Mouse (Mus musculus): ENCODE data around the gene Gm45799. TPM values are rescaled to one million over a fixed set of nuclear protein-coding genes. Genes with fewer than 3 reads are reported as not detected.

Gm45799 gene
- 1 to 10 TPM in 1 of 2 experiments, under 1 TPM in 1; 0.78 to 2.0 TPM for total RNA-seq (2021)
- polyA plus RNA-seq (2012; rRNA removed) = 66.7 and 188 TPM in 2 replicates
- long read RNA-seq, partial matches to known transcripts = 0 of 5 reads
- long read RNA-seq, other reads (novel, unspliced or antisense) = 5 of 5 reads

DNA sequence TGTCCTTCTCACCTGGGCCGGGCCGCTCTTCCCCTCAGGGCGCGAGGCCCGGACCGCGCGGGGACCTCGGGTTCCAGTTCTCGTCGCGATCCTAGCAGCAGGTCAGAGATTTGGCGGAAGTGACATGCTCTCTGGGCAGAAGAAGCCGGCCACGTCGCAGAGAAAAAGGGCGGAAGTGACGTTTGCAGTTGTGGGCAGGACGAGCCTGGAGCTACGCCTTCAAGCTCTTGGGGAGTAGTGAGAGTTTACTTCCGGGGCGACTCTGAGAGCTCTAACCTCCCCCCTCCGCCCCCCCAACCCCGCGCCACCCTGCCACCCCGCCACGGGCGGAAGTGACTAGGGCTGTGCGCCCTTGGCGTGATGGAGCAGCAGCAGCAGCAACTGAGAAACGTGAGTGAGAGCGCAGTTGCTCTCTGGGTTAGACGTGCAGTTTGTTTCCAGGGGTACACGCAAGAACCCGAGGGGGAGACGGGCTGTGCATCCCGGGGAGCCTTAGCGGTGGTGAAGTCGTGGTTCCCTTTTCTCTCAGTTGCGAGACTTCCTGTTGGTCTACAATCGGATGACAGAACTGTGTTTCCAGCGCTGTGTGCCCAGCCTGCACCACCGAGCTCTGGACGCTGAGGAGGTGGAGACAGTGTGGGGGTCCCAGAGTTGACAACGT is at the start of gene Gm45799, which contains the start of gene Arfip2:
TSS of gene Gm45799 (plus strand) at position 320 of the 661 bp plus-strand sequence.
TSS of gene Arfip2 (minus strand) at position 184 of the 661 bp plus-strand sequence.
- H3K4me3 ChIP-seq = peak within 1 kb of the TSS; percentile 68
- under 1% methylated on average over 45 of the region's 45 CpGs for WGBS
- intact Hi-C loops (cut with DNase I) = loop anchor here (5.0 kb wide), 3 partner anchors 88 to 172 kb away; partner anchors contain the start of genes Mrpl17 and Smpd1
- TF ChIP-seq CTCF (IDR thresholded peaks at IDR 0.05) (no peak), POLR2A (IDR thresholded peaks at IDR 0.05; ENCODE audit: insufficient read depth, low read depth, low read length) (peak; percentile 91)
- peak; percentile 96 for DNase-seq
- H3K27me3 ChIP-seq (ENCODE audit: control insufficient read depth, insufficient read depth, low read length) = no peaks in the 10 kb centered on the region
- H3K27ac ChIP-seq = peak within 1 kb of the TSS; percentile 91
- H3K36me3 ChIP-seq (ENCODE audit: control insufficient read depth, insufficient read depth, low read length) = peaks cover 10% of the 10 kb centered on the region
- H3K9ac ChIP-seq (ENCODE audit: low read depth, low read length) = peak within 1 kb of the TSS; percentile 83
- H3K79me2 ChIP-seq (replicated peaks; ENCODE audit: control insufficient read depth, insufficient read depth, low read length) = no peaks in the 10 kb centered on the region
- H3K4me1 ChIP-seq (ENCODE audit: control insufficient read depth, insufficient read depth, low read length) = peaks cover 10% of the 10 kb centered on the region

DNA sequence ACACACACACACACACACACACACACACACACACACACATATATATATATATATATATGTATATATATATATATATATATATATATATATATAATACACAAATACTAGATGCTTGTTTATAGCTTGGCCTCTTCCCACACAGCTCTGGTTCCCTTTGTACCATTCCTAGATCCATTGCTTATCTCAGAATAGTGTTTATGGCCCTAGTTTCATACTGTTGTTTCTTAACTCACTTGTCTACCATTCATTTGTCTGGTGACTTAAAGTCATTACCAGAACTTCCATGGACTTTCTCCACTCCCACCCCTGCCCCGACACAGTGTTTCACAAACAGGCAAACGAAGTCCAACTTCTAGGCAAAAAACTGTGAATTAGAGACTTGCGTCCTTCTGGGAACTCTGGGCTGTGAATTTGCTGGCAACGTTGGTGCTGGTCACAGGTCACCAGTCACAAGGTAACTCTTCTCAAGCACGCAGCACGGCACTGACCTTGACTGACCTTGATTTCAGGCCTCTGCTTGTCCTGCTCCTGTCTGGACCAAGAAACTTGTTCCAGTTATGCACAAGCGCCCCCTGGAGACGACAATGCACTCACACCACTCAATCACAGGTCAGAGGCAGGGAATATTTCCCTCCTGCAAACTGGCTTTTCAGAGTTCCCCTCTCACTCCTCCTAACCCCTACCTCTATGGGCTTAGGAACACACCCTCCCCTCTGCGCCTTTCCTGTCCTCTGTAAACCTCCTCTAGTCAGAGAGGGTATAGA is 37.3 kb upstream of the Gm45799 start:
- intact Hi-C loops (cut with DNase I) = loop anchor here (1.0 to 10.0 kb wide), 3 partner anchors 48 to 188 kb away; partner anchors contain the start of gene Smpd1
- Histone ChIP-seq H3K4me3 (no peak overlapping the region), H3K4me1 (ENCODE audit: control insufficient read depth, insufficient read depth, low read length) (peaks cover 1% of the 10 kb centered on the region; the same call in 1 of the 2 replicates), H3K27ac (no peak overlapping the region), H3K9ac (ENCODE audit: low read depth, low read length) (no peak overlapping the region), H3K36me3 (ENCODE audit: control insufficient read depth, insufficient read depth, low read length) (no peaks in the 10 kb centered on the region), H3K79me2 (replicated peaks; ENCODE audit: control insufficient read depth, insufficient read depth, low read length) (no peaks in the 10 kb centered on the region), H3K27me3 (ENCODE audit: control insufficient read depth, insufficient read depth, low read length) (no peaks in the 10 kb centered on the region)
- 40% methylated on average over 9 of the region's 9 CpGs for WGBS
- TF ChIP-seq POLR2A (IDR thresholded peaks at IDR 0.05; ENCODE audit: insufficient read depth, low read depth, low read length) = no peak
- TF ChIP-seq CTCF (IDR thresholded peaks at IDR 0.05) = peak; percentile 85
- 0 out of 2 replicates have a peak, but pooled peaks have one; percentile 37 for TF ChIP-seq EP300 (IDR thresholded peaks at IDR 0.05; ENCODE audit: insufficient read depth, low read depth, low read length)
- peak; percentile 72 to 75 for DNase-seq

- H3K27me3 ChIP-seq (ENCODE audit: control insufficient read depth, insufficient read depth, low read length) = no peaks in the 10 kb centered on the region
- TF ChIP-seq EP300 (IDR thresholded peaks at IDR 0.05; ENCODE audit: insufficient read depth, low read depth, low read length) (no peak), POLR2A (IDR thresholded peaks at IDR 0.05; ENCODE audit: insufficient read depth, low read depth, low read length) (no peak), CTCF (IDR thresholded peaks at IDR 0.05) (no peak)
- no peak overlapping the region for H3K4me3 ChIP-seq
- 83% methylated on average over 3 of the region's 3 CpGs for WGBS
- H3K79me2 ChIP-seq (replicated peaks; ENCODE audit: control insufficient read depth, insufficient read depth, low read length) = no peaks in the 10 kb centered on the region
- DNase-seq = no peak
- H3K4me1 ChIP-seq (ENCODE audit: control insufficient read depth, insufficient read depth, low read length) = no peaks in the 10 kb centered on the region
- no peak overlapping the region for H3K9ac ChIP-seq (ENCODE audit: low read depth, low read length)
- no peaks in the 10 kb centered on the region; the same call in 1 of the 2 replicates for H3K36me3 ChIP-seq (ENCODE audit: control insufficient read depth, insufficient read depth, low read length)
- intact Hi-C loops (cut with DNase I) = loop anchor here (10.0 kb wide), 1 partner anchor 194 kb away; no protein-coding TSS in a partner anchor
- H3K27ac ChIP-seq = no peak overlapping the region
Observed at GRCm38 (mm10) chr7:105608467-105608866, 31.9 kb upstream of the Gm45799 start.

DNA sequence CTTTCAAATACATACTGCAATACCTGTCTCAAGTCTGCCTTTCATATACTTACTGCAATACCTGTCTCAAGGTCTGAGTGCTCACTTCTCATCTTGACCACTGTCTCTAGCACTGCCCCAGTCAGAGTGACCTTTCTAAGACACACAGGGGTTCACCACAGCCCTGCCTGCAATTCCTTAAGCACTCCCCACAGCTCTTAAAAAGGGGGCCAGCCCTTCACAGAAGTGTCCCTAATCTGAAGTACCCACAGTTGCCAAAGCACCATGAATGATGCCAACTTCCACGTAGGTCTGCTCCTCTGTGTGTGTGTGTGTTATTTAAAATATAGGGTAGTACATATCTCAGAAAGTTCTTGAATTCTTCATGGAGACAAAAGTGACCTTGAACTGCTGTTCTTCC is 28.6 kb upstream of the Gm45799 start:
- intact Hi-C loops (cut with DNase I) = no loop called here
- TF ChIP-seq CTCF (IDR thresholded peaks at IDR 0.05) = no peak
- TF ChIP-seq POLR2A (IDR thresholded peaks at IDR 0.05; ENCODE audit: insufficient read depth, low read depth, low read length) = no peak
- TF ChIP-seq EP300 (IDR thresholded peaks at IDR 0.05; ENCODE audit: insufficient read depth, low read depth, low read length) = no peak
- no peak overlapping the region for H3K4me3 ChIP-seq
- H3K36me3 ChIP-seq (ENCODE audit: control insufficient read depth, insufficient read depth, low read length) = peaks cover 5% of the 10 kb centered on the region
- 85% methylated on average over 1 of the region's 1 CpGs for WGBS
- H3K9ac ChIP-seq (ENCODE audit: low read depth, low read length) = no peak overlapping the region
- H3K27ac ChIP-seq = no peak overlapping the region
- peaks cover 3% of the 10 kb centered on the region for H3K4me1 ChIP-seq (ENCODE audit: control insufficient read depth, insufficient read depth, low read length)
- H3K27me3 ChIP-seq (ENCODE audit: control insufficient read depth, insufficient read depth, low read length) = no peaks in the 10 kb centered on the region
- DNase-seq = no peak
- H3K79me2 ChIP-seq (replicated peaks; ENCODE audit: control insufficient read depth, insufficient read depth, low read length) = no peaks in the 10 kb centered on the region

DNA sequence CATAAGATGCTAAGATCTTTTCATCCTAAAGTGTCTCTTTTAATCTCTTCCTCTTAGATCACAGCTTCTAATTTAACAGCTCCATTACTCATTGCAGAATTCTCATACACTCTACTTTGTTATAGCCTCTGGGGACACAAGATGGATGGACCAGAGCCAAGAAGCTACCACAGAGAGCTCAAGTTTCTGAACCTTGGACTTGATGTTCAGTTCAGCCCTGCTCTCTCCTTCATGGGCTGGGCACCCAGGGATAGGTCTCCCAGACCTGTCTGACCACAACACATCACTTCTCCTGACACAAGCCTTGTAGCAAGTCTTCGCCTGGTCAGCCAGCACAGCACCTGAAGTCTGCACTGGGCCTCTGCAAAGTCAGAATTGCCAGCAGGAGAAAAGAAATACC is 26.0 kb upstream of the Gm45799 start:
- DNase-seq = no peak
- H3K9ac ChIP-seq (ENCODE audit: low read depth, low read length) = no peak overlapping the region
- H3K27ac ChIP-seq = no peak overlapping the region
- H3K79me2 ChIP-seq (replicated peaks; ENCODE audit: control insufficient read depth, insufficient read depth, low read length) = no peaks in the 10 kb centered on the region
- no peak overlapping the region for H3K4me3 ChIP-seq
- TF ChIP-seq EP300 (IDR thresholded peaks at IDR 0.05; ENCODE audit: insufficient read depth, low read depth, low read length) (no peak), POLR2A (IDR thresholded peaks at IDR 0.05; ENCODE audit: insufficient read depth, low read depth, low read length) (no peak), CTCF (IDR thresholded peaks at IDR 0.05) (no peak)
- H3K36me3 ChIP-seq (ENCODE audit: control insufficient read depth, insufficient read depth, low read length) = peaks cover 5% of the 10 kb centered on the region
- H3K4me1 ChIP-seq (ENCODE audit: control insufficient read depth, insufficient read depth, low read length) = peaks cover 3% of the 10 kb centered on the region
- WGBS = 91% methylated on average over 1 of the region's 1 CpGs
- H3K27me3 ChIP-seq (ENCODE audit: control insufficient read depth, insufficient read depth, low read length) = no peaks in the 10 kb centered on the region
- intact Hi-C loops (cut with DNase I) = no loop called here

All from heart, adult 2 months (tissue).